ENCODE assay signal across 8 mouse cellular contexts in genomic region chr12:72976718-72977117, GRCm38 (mm10). TPM values are rescaled to one million over a fixed set of nuclear protein-coding genes. Genes with fewer than 3 reads are reported as not detected.
DNase-seq lines count a peak whose midpoint lies in the region; ATAC-seq lines count a peak whose summit lies in the region.

No protein-coding gene starts in this region.

- H3K4me2 ChIP-seq in hindbrain, embryonic 13.5 days, result peak overlapping the region; percentile 41

- no peak overlapping the region for H3K27ac ChIP-seq in hindbrain, embryonic 13.5 days

- H3K4me3 ChIP-seq in hindbrain, embryonic 13.5 days, result no peak overlapping the region

- peaks cover 70% of the 10 kb centered on the region for H3K27me3 ChIP-seq in hindbrain, embryonic 13.5 days

- ATAC-seq in hindbrain, embryonic 13.5 days (ENCODE audit: low FRiP score), result peak; percentile 71; the same call in 1 of the 2 replicates

- DNase-seq in MEL-GATA-1-ER (ENCODE audit: extremely low read depth, low read depth), result peak; percentile 77
- peak; percentile 43 for DNase-seq in cerebellum, adult 9-10 months
- peak; percentile 10 to 56 for DNase-seq in frontal cortex, postnatal 14 days (ENCODE audit: low spot score in 2 of 2)
- DNase-seq in layer of hippocampus, postnatal 14 days (ENCODE audit: low spot score in 2 of 2), result peak; percentile 46 to 55
- DNase-seq in lung, postnatal 14 days, result peak; percentile 74
- peak; percentile 92 for DNase-seq in retina, embryonic 14.5 days (ENCODE audit: low spot score)
- peak; percentile 65 to 67 for DNase-seq in thymus, postnatal 36 days

- 2% methylated on average over 12 of the region's 12 CpGs for WGBS in hindbrain, embryonic 13.5 days

- no peak overlapping the region for H3K9ac ChIP-seq in hindbrain, embryonic 13.5 days

- H3K36me3 ChIP-seq in hindbrain, embryonic 13.5 days, result no peaks in the 10 kb centered on the region

- H3K9me3 ChIP-seq in hindbrain, embryonic 13.5 days, result no peaks in the 10 kb centered on the region

- no peaks in the 10 kb centered on the region for H3K4me1 ChIP-seq in hindbrain, embryonic 13.5 days (replicated peaks)

RNA-seq across cellular contexts. Expression of gene 4930447C04Rik, which starts 36.1 kb away (rescaled TPM):
- 4.6 and 5.2 TPM in 2 replicates for polyA plus RNA-seq in hindbrain, embryonic 13.5 days (2015; fragmentation: Nextera tagmentation; extraction: Ambion mirVana)
- 1 to 10 TPM; 4.2 to 6.2 TPM for total RNA-seq in layer of hippocampus, postnatal 14 days (2021)

RNA-seq across cellular contexts. Expression of gene Six6, which starts 37.0 kb away (rescaled TPM):
- polyA plus RNA-seq in hindbrain, embryonic 13.5 days (2015; fragmentation: Nextera tagmentation; extraction: Ambion mirVana), result not detected in 2 replicates
- total RNA-seq in layer of hippocampus, postnatal 14 days (2021), result not detected

Comparison
In these comparisons a context has a peak if more than half of its experiments do, and no peak if none do; other contexts are left out.
1. DNase-seq: peak in every context shown above with its lines; median percentile 92 in retina, embryonic 14.5 days; 77 in MEL-GATA-1-ER; 74 in lung, postnatal 14 days; 66 in thymus, postnatal 36 days; 50 in layer of hippocampus, postnatal 14 days; 43 in cerebellum, adult 9-10 months; 33 in frontal cortex, postnatal 14 days.